Mouse (Mus musculus) E14TG2a.4 (cell line): Measurements from ENCODE around the gene Tekt3.

ENCODE experiments used
- CTCF ChIP-seq: conservative IDR thresholded peaks from 2 replicates; pipeline ENCODE4 v1.5.1; 2014; ENCODE audit warnings: low read length
- NANOG ChIP-seq: IDR thresholded peaks from 2 replicates; pipeline ENCODE4 v1.6.1; 2014; ENCODE audit warnings: borderline replicate concordance, low read length, mixed read lengths
- POU5F1 ChIP-seq: IDR thresholded peaks from 2 replicates; pipeline ENCODE4 v1.6.1; 2014; ENCODE audit warnings: low read length, borderline replicate concordance

- TF ChIP-seq CTCF, result no peak
- no peak for TF ChIP-seq NANOG
- no peak for TF ChIP-seq POU5F1
Measured at GRCm38 (mm10) chr11:63110329-63110728, 48.9 kb downstream of the Tekt3 start.
